ENCODE assay signal across 18 mouse cellular contexts in the genomic region with DNA sequence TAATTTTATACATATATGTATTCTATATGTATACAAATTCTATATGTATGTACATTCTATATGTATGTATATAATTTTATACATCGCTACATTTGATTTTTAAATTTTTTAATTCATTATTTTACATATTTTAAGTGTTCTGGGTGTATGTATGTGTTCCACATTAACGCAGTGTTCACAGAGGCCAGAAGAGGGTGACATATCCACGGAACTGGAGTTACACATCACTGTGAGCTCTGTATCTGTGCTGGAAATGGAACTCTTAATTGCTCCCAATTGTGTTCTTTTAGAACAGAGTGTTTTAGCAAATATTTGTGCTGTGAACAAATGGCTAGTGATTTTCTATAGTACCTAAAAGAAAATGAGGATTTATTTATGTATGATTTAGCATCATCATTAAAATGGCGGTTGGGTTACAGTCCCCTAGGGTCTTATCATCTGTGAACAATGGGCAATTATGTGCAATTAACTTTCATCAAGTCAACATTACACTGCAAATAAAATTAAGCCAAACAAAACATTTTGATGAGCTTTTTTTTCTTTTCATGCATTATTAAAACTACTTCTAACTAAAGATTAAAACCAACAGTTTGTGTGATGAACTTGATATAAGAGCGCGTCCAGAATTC. TPM values are rescaled to one million over a fixed set of nuclear protein-coding genes. Genes with fewer than 3 reads are reported as not detected.
DNase-seq lines count a peak whose midpoint lies in the region; ATAC-seq and TF ChIP-seq lines count a peak whose summit lies in the region.
"Had no signal": no experiment of that assay in that cellular context is flagged by ENCODE, and none has a peak within 500 bp of the region (broad histone marks: within the 10 kb centered on the region; RNA-seq: fewer than 3 reads in every experiment).

No protein-coding gene starts in this region.

- WGBS in intestine, postnatal 0 days, result 86% methylated on average over 6 of the region's 6 CpGs
- WGBS in intestine, embryonic 16.5 days, result 84% methylated on average over 6 of the region's 6 CpGs
- 79% methylated on average over 6 of the region's 6 CpGs for WGBS in hindbrain, embryonic 13.5 days
- 84% methylated on average over 6 of the region's 6 CpGs for WGBS in lung, adult 2 months

- TF ChIP-seq POLR2A in MEL (IDR thresholded peaks at IDR 0.05; ENCODE audit: control insufficient read depth in 1 of 2, insufficient read depth in 1 of 2, low read depth in 1 of 2, low read length in 2 of 2, poor library complexity in 1 of 2), result no peak
- TF ChIP-seq POLR2A in lung, adult 2 months (IDR thresholded peaks at IDR 0.05; ENCODE audit: borderline replicate concordance, extremely low read depth, low read depth, low read length), result no peak

- no peaks in the 10 kb centered on the region for H3K36me3 ChIP-seq in intestine, postnatal 0 days (ENCODE audit: control insufficient read depth, insufficient read depth)
- no peaks in the 10 kb centered on the region for H3K36me3 ChIP-seq in intestine, embryonic 16.5 days (ENCODE audit: control insufficient read depth, insufficient read depth, low read length)
- H3K36me3 ChIP-seq in MEL (ENCODE audit: control insufficient read depth in 1 of 2, insufficient read depth in 2 of 2, low read length in 2 of 2), result no peaks in the 10 kb centered on the region
- no peaks in the 10 kb centered on the region for H3K36me3 ChIP-seq in hindbrain, embryonic 13.5 days
- H3K36me3 ChIP-seq: limb, embryonic 13.5 days had no signal

- no peak overlapping the region for H3K4me3 ChIP-seq in intestine, postnatal 0 days (ENCODE audit: low read depth, low read length)
- no peak overlapping the region for H3K4me3 ChIP-seq in intestine, embryonic 16.5 days (ENCODE audit: low read length)
- no peak overlapping the region for H3K4me3 ChIP-seq in MEL (ENCODE audit: control insufficient read depth in 1 of 2, insufficient read depth in 1 of 2, low read depth in 2 of 2, low read length in 2 of 2)
- H3K4me3 ChIP-seq in hindbrain, embryonic 13.5 days, result no peak overlapping the region
- H3K4me3 ChIP-seq in gastrocnemius, adult 2 months, result no peak overlapping the region
- H3K4me3 ChIP-seq in lung, adult 2 months (replicated peaks; ENCODE audit: extremely low read depth, low read depth, low read length), result no peak overlapping the region
- H3K4me3 ChIP-seq: limb, embryonic 13.5 days had no signal

- H3K9ac ChIP-seq in intestine, postnatal 0 days (ENCODE audit: low read depth, low read length), result no peak overlapping the region
- H3K9ac ChIP-seq in intestine, embryonic 16.5 days (ENCODE audit: low read depth, low read length), result no peak overlapping the region
- H3K9ac ChIP-seq in MEL (ENCODE audit: control insufficient read depth, low read depth, low read length, poor library complexity, severe bottlenecking), result no peak overlapping the region
- H3K9ac ChIP-seq in hindbrain, embryonic 13.5 days, result no peak overlapping the region
- H3K9ac ChIP-seq: limb, embryonic 13.5 days had no signal

- no peaks in the 10 kb centered on the region for H3K27me3 ChIP-seq in intestine, postnatal 0 days (replicated peaks; ENCODE audit: control insufficient read depth, insufficient read depth, low read length)
- H3K27me3 ChIP-seq in intestine, embryonic 16.5 days (replicated peaks; ENCODE audit: control insufficient read depth, insufficient read depth, low read length), result no peaks in the 10 kb centered on the region
- no peaks in the 10 kb centered on the region for H3K27me3 ChIP-seq in MEL (ENCODE audit: control insufficient read depth in 1 of 2, insufficient read depth in 2 of 2, low read length in 2 of 2)
- no peaks in the 10 kb centered on the region for H3K27me3 ChIP-seq in hindbrain, embryonic 13.5 days
- H3K27me3 ChIP-seq: CH12.LX; limb, embryonic 13.5 days had no signal

- no peaks in the 10 kb centered on the region for H3K9me3 ChIP-seq in intestine, postnatal 0 days (ENCODE audit: control insufficient read depth)
- H3K9me3 ChIP-seq in intestine, embryonic 16.5 days (ENCODE audit: control insufficient read depth, low read length), result no peaks in the 10 kb centered on the region
- H3K9me3 ChIP-seq in MEL (replicated peaks; ENCODE audit: insufficient read depth, low read length), result no peaks in the 10 kb centered on the region
- no peaks in the 10 kb centered on the region for H3K9me3 ChIP-seq in hindbrain, embryonic 13.5 days
- H3K9me3 ChIP-seq: limb, embryonic 13.5 days had no signal

- H3K79me2 ChIP-seq in MEL (ENCODE audit: control insufficient read depth, insufficient read depth, low read length, poor library complexity), result no peaks in the 10 kb centered on the region

- no peak overlapping the region for H3K27ac ChIP-seq in intestine, postnatal 0 days (ENCODE audit: low read depth, low read length)
- no peak overlapping the region for H3K27ac ChIP-seq in intestine, embryonic 16.5 days (ENCODE audit: low read length)
- no peak overlapping the region for H3K27ac ChIP-seq in MEL (ENCODE audit: control insufficient read depth, low read depth, low read length)
- H3K27ac ChIP-seq in hindbrain, embryonic 13.5 days, result no peak overlapping the region
- H3K27ac ChIP-seq in gastrocnemius, adult 2 months, result no peak overlapping the region
- H3K27ac ChIP-seq: limb, embryonic 13.5 days; macrophage had no signal

- no peaks in the 10 kb centered on the region for H3K4me1 ChIP-seq in intestine, postnatal 0 days (replicated peaks; ENCODE audit: control insufficient read depth, insufficient read depth, low read length)
- no peaks in the 10 kb centered on the region for H3K4me1 ChIP-seq in intestine, embryonic 16.5 days (ENCODE audit: control insufficient read depth, insufficient read depth, low read length)
- no peaks in the 10 kb centered on the region for H3K4me1 ChIP-seq in MEL (ENCODE audit: control insufficient read depth in 1 of 2, insufficient read depth in 2 of 2, low read length in 2 of 2)
- no peaks in the 10 kb centered on the region for H3K4me1 ChIP-seq in hindbrain, embryonic 13.5 days (replicated peaks)
- no peaks in the 10 kb centered on the region for H3K4me1 ChIP-seq in lung, adult 2 months (ENCODE audit: control insufficient read depth, insufficient read depth, low read length)
- H3K4me1 ChIP-seq: limb, embryonic 13.5 days had no signal

- intact Hi-C loops in gastrocnemius, adult 2 months (cut with DNase I), result no loop called here

- DNase-seq in 3T3-L1 (ENCODE audit: low read depth, low spot score) (peak; percentile 53), MEL (ENCODE audit: low read depth, low spot score) (peak; percentile 15)
- DNase-seq in gastrocnemius, adult 2 months, result no peak
- DNase-seq in lung, adult 2 months, result no peak
- DNase-seq: cerebellum, adult 9-10 months; kidney, postnatal 25 days had no signal

- no peak overlapping the region for H3K4me2 ChIP-seq in intestine, postnatal 0 days (replicated peaks; ENCODE audit: low read depth)
- H3K4me2 ChIP-seq in intestine, embryonic 16.5 days (ENCODE audit: low read depth, low read length), result no peak overlapping the region
- no peak overlapping the region for H3K4me2 ChIP-seq in hindbrain, embryonic 13.5 days
- H3K4me2 ChIP-seq: limb, embryonic 13.5 days had no signal

- peak; percentile 46 for TF ChIP-seq RAD21 in MEL (IDR thresholded peaks at IDR 0.05; ENCODE audit: low read depth, low read length)

- no peak for ATAC-seq in intestine, postnatal 0 days
- no peak for ATAC-seq in intestine, embryonic 16.5 days
- ATAC-seq in hindbrain, embryonic 13.5 days (ENCODE audit: low FRiP score), result peak; percentile 86

- TF ChIP-seq EP300 in MEL (IDR thresholded peaks at IDR 0.05; ENCODE audit: low read depth in 1 of 2, low read length in 2 of 2), result no peak

- 0 out of 2 replicates have a peak, but pooled peaks have one; percentile 12 for TF ChIP-seq CTCF in intestine, postnatal 0 days (IDR thresholded peaks at IDR 0.05; ENCODE audit: low read depth)
- TF ChIP-seq CTCF in MEL (IDR thresholded peaks at IDR 0.05 in 2 of 3, conservative IDR thresholded peaks at IDR 0.05 in 1 of 3; ENCODE audit: control insufficient read depth in 1 of 3, insufficient read depth in 1 of 3, low read depth in 2 of 3, low read length in 3 of 3, poor library complexity in 1 of 3, severe bottlenecking in 1 of 3), result peak in 1 of 3 experiments; percentile 27; a peak in 2 of 6 replicates
- no peak for TF ChIP-seq CTCF in gastrocnemius, adult 2 months (IDR thresholded peaks at IDR 0.05)
- no peak for TF ChIP-seq CTCF in lung, adult 2 months (IDR thresholded peaks at IDR 0.05; ENCODE audit: insufficient read depth, low read length)

TF ChIP-seq in MEL, 35 proteins besides CTCF, POLR2A, EP300 and RAD21:
- TF ChIP-seq ZC3H11A (IDR thresholded peaks at IDR 0.05; ENCODE audit: low read depth, low read length) (0 out of 2 replicates have a peak, but pooled peaks have one; percentile 15), SMC3 (IDR thresholded peaks at IDR 0.05; ENCODE audit: low read depth, low read length) (peak; percentile 44), POLR2AphosphoS5 (IDR thresholded peaks at IDR 0.05; ENCODE audit: borderline replicate concordance, low read depth, low read length) (no peak)

RNA-seq across cellular contexts. Expression of gene 1700006A11Rik, which starts 40.4 kb away (rescaled TPM):
- polyA plus RNA-seq in intestine, postnatal 0 days (2015; fragmentation: Nextera tagmentation; extraction: Ambion mirVana), result not detected in 2 replicates
- not detected in 2 replicates for polyA plus RNA-seq in intestine, embryonic 16.5 days (2015; fragmentation: Nextera tagmentation; extraction: Ambion mirVana)
- not detected in 2 replicates for total RNA-seq in MEL (2012; rRNA removed)
- not detected for polyA plus RNA-seq in MEL (2012; ENCODE audit: insufficient read depth in 1 of 2, insufficient read length in 2 of 2, low read depth in 1 of 2, low replicate concordance in 2 of 2, missing spikeins in 1 of 2)
- polyA plus RNA-seq in hindbrain, embryonic 13.5 days (2015; fragmentation: Nextera tagmentation; extraction: Ambion mirVana), result not detected in 2 replicates
- total RNA-seq in gastrocnemius, adult 2 months (2021), result not detected
- not detected in 2 replicates for polyA plus RNA-seq in lung, adult 2 months (2012; rRNA removed)
- total RNA-seq: CH12.LX had no signal
- polyA plus RNA-seq: embryonic facial prominence, embryonic 14.5 days; gonadal fat pad, adult 2 months; heart, embryonic 16.5 days; intestine, embryonic 14.5 days; limb, embryonic 13.5 days; liver, embryonic 16.5 days; macrophage; thymus, postnatal 0 days had no signal

Comparison
In these comparisons a context has a peak if more than half of its experiments do, and no peak if none do; other contexts are left out.
1. DNase-seq: peak in 3T3-L1 (single experiment) and MEL (single experiment); none in gastrocnemius, adult 2 months (single experiment) and lung, adult 2 months (single experiment).